In genomic region chr4:34171265-34171862, GRCm38 (mm10) we compare ENCODE assay signal across 12 mouse cellular contexts.
DNase-seq lines count a peak whose midpoint lies in the region; ATAC-seq lines count a peak whose summit lies in the region.
"Had no signal": no experiment of that assay in that cellular context is flagged by ENCODE, and none has a peak within 500 bp of the region (broad histone marks: within the 10 kb centered on the region; RNA-seq: fewer than 3 reads in every experiment).

No protein-coding gene starts in this region.

- no peak for ATAC-seq in megakaryocyte progenitor cell, adult 5-6 weeks (replicated peaks; ENCODE audit: poor library complexity)
- ATAC-seq: intestine, postnatal 0 days had no signal

- intact Hi-C loops in left cerebral cortex, postnatal 4 days (cut with DNase I) = no loop called here

- peak; percentile 7 for DNase-seq in left cerebral cortex, adult 11 months (ENCODE audit: low spot score)
- no peak for DNase-seq in left cerebral cortex, postnatal 4 days
- peak; percentile 11 to 40 for DNase-seq in frontal cortex, adult 2 months (ENCODE audit: extremely low spot score in 1 of 2, low spot score in 1 of 2)
- DNase-seq in layer of hippocampus, postnatal 10 days (ENCODE audit: low spot score in 2 of 2) = peak; percentile 17 to 26
- DNase-seq in right cerebral cortex, postnatal 14 days = peak; percentile 9
- DNase-seq in embryo, embryonic 10.5 days (ENCODE audit: low spot score) = no peak
- DNase-seq in ovary, postnatal 14 days (ENCODE audit: low spot score) = no peak
- DNase-seq: cerebellum, adult 11-12 months; gastrocnemius, postnatal 25 days; kidney, postnatal 25 days had no signal

Comparison
In these comparisons a context has a peak if more than half of its experiments do, and no peak if none do; other contexts are left out.
1. DNase-seq: peak in left cerebral cortex, adult 11 months (single experiment), frontal cortex, adult 2 months (2 of 2), layer of hippocampus, postnatal 10 days (2 of 2) and right cerebral cortex, postnatal 14 days (single experiment); none in left cerebral cortex, postnatal 4 days (single experiment), embryo, embryonic 10.5 days (single experiment) and ovary, postnatal 14 days (single experiment).